Mouse (Mus musculus) hindbrain, embryonic 16.5 days (tissue): ENCODE data around the gene F5. TPM values are rescaled to one million over a fixed set of nuclear protein-coding genes. Genes with fewer than 3 reads are reported as not detected.

Source experiments
- ATAC-seq: fragments of 200-750 bp; cut with Nextera tagmentation; 2 replicates; pipeline ENCODE4 v1.8.0; 2017; ENCODE audit warnings: moderate TSS enrichment, moderate library complexity
- H3K27ac ChIP-seq: fragments of 300-500 bp; sonication (generic); 2 replicates; pipeline ENCODE4 v1.5.1; 2014; ENCODE audit warnings: low read depth, mild to moderate bottlenecking, control low read depth, low read length, moderate library complexity
- H3K27me3 ChIP-seq: fragments of 300-500 bp; sonication (generic); replicated peaks from 2 replicates; pipeline ENCODE4 v1.6.1; 2014; ENCODE audit warnings: low read length; ENCODE audit not compliant: control insufficient read depth, insufficient read depth
- H3K36me3 ChIP-seq: fragments of 300-500 bp; sonication (generic); 2 replicates; pipeline ENCODE4 v1.6.1; 2014; ENCODE audit warnings: mild to moderate bottlenecking, low read length, moderate library complexity, mixed read lengths; ENCODE audit not compliant: control insufficient read depth, insufficient read depth
- H3K4me1 ChIP-seq: fragments of 300-500 bp; sonication (generic); 2 replicates; pipeline ENCODE4 v1.6.1; 2014; ENCODE audit warnings: low read depth, low read length; ENCODE audit not compliant: control insufficient read depth, insufficient read depth
- H3K4me2 ChIP-seq: fragments of 300-500 bp; sonication (generic); 2 replicates; pipeline ENCODE4 v1.6.1; 2014; ENCODE audit warnings: mild to moderate bottlenecking, low read length, control low read depth, moderate library complexity
- H3K4me3 ChIP-seq: fragments of 300-500 bp; sonication (generic); 2 replicates; pipeline ENCODE4 v1.5.1; 2014; ENCODE audit warnings: mild to moderate bottlenecking, low read length, control low read depth, moderate library complexity
- H3K9ac ChIP-seq: fragments of 300-500 bp; sonication (generic); 2 replicates; pipeline ENCODE4 v1.6.1; 2014; ENCODE audit warnings: low read depth, mild to moderate bottlenecking, control low read depth, low read length, moderate library complexity
- H3K9me3 ChIP-seq: fragments of 300-500 bp; sonication (generic); 2 replicates; pipeline ENCODE4 v1.6.1; 2014; ENCODE audit warnings: mild to moderate bottlenecking, low read length, moderate library complexity; ENCODE audit not compliant: control insufficient read depth
- WGBS: fragments of 180-500 bp; shearing (Covaris S2); extraction: QIAGEN DNeasy Blood & Tissue Kit; methylation state at CpG from one replicate; pipeline ENCODE4 v1.1.7; 2014; 5-methylcytosine and 5-hydroxymethylcytosine counted together
- polyA plus RNA-seq: library from polyadenylated mRNA; unstranded; fragments of >200 nt; fragmentation: Nextera tagmentation; extraction: Ambion mirVana; gene quantifications from 2 replicates; pipeline ENCODE4 v1.2.1, GENCODE M21; 2015

F5 gene
- polyA plus RNA-seq, 1 experiment from 2014 or later, result 0.09 TPM

GRCm38 (mm10) chr1:164120777-164121158 is 30.9 kb upstream of the F5 start:
- Histone ChIP-seq H3K4me2 (no peak overlapping the region), H3K27me3 (no peaks in the 10 kb centered on the region), H3K9ac (no peak overlapping the region), H3K36me3 (no peaks in the 10 kb centered on the region), H3K4me1 (no peaks in the 10 kb centered on the region), H3K4me3 (no peak overlapping the region), H3K9me3 (no peaks in the 10 kb centered on the region), H3K27ac (no peak overlapping the region)
- no peak for ATAC-seq
- WGBS, result 91% methylated on average over 3 of the region's 3 CpGs

GRCm38 (mm10) chr1:164123836-164124235 is 27.8 kb upstream of the F5 start:
- H3K9me3 ChIP-seq, result no peaks in the 10 kb centered on the region
- H3K36me3 ChIP-seq, result no peaks in the 10 kb centered on the region
- no peak for ATAC-seq
- H3K4me2 ChIP-seq, result no peak overlapping the region
- H3K4me3 ChIP-seq, result no peak overlapping the region
- no peak overlapping the region for H3K9ac ChIP-seq
- no peak overlapping the region for H3K27ac ChIP-seq
- H3K27me3 ChIP-seq, result no peaks in the 10 kb centered on the region
- no peaks in the 10 kb centered on the region for H3K4me1 ChIP-seq
- WGBS, result 78% methylated on average over 3 of the region's 3 CpGs

GRCm38 (mm10) chr1:164130013-164130412 is 21.6 kb upstream of the F5 start:
- Histone ChIP-seq H3K4me2 (no peak overlapping the region), H3K27me3 (no peaks in the 10 kb centered on the region), H3K9ac (no peak overlapping the region), H3K4me3 (no peak overlapping the region), H3K36me3 (no peaks in the 10 kb centered on the region), H3K4me1 (no peaks in the 10 kb centered on the region), H3K9me3 (no peaks in the 10 kb centered on the region), H3K27ac (no peak overlapping the region)
- no peak for ATAC-seq
- WGBS, result 73% methylated on average over 3 of the region's 3 CpGs

GRCm38 (mm10) chr1:164132609-164133008 is 19.0 kb upstream of the F5 start:
- Histone ChIP-seq H3K27me3 (no peaks in the 10 kb centered on the region), H3K27ac (no peak overlapping the region), H3K9ac (no peak overlapping the region), H3K4me1 (no peaks in the 10 kb centered on the region), H3K9me3 (no peaks in the 10 kb centered on the region), H3K36me3 (no peaks in the 10 kb centered on the region), H3K4me2 (no peak overlapping the region), H3K4me3 (no peak overlapping the region)
- 85% methylated on average over 1 of the region's 1 CpGs for WGBS
- no peak for ATAC-seq

DNA sequence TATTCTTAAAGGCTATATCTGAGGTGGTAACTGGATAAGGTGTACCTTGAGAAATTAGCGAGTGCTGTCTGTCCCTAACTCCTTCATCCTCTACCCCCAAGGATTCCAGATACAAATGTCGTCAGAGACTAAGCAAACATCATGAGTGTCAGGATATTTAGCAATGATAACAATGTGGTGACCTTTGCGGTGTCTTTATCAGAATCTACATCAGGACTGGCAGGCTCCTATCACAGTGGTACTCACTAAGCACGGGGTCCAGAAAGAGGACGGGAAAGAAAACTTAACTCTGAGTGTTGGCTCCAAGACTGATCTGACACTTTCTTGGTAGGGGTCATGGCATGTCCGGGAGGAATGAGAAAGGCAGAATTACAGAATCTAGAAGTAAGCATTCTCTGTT is 17.5 kb upstream of the F5 start:
- no peak for ATAC-seq
- 80% methylated on average over 6 of the region's 6 CpGs for WGBS

GRCm38 (mm10) chr1:164135360-164135759 is 16.3 kb upstream of the F5 start:
- no peaks in the 10 kb centered on the region for H3K27me3 ChIP-seq
- 71% methylated on average over 5 of the region's 5 CpGs for WGBS
- H3K4me1 ChIP-seq, result no peaks in the 10 kb centered on the region
- no peak for ATAC-seq
- H3K36me3 ChIP-seq, result no peaks in the 10 kb centered on the region
- H3K9ac ChIP-seq, result no peak overlapping the region
- no peak overlapping the region for H3K4me3 ChIP-seq
- H3K27ac ChIP-seq, result no peak overlapping the region
- no peaks in the 10 kb centered on the region for H3K9me3 ChIP-seq
- no peak overlapping the region for H3K4me2 ChIP-seq

More for the DNA sequence above, 17.5 kb upstream of the F5 start:
- no peaks in the 10 kb centered on the region for H3K4me1 ChIP-seq
- H3K27me3 ChIP-seq, result no peaks in the 10 kb centered on the region
- H3K9me3 ChIP-seq, result no peaks in the 10 kb centered on the region
- H3K36me3 ChIP-seq, result no peaks in the 10 kb centered on the region
- H3K4me3 ChIP-seq, result no peak overlapping the region
- no peak overlapping the region for H3K27ac ChIP-seq
- no peak overlapping the region for H3K9ac ChIP-seq
- no peak overlapping the region for H3K4me2 ChIP-seq

- H3K4me1 ChIP-seq, result no peaks in the 10 kb centered on the region
- no peak for ATAC-seq
Observed at GRCm38 (mm10) chr1:164135960-164136359, 15.7 kb upstream of the F5 start.

GRCm38 (mm10) chr1:164136636-164137035 is 15.0 kb upstream of the F5 start:
- no peaks in the 10 kb centered on the region for H3K4me1 ChIP-seq
- 70% methylated on average over 6 of the region's 6 CpGs for WGBS
- H3K27ac ChIP-seq, result no peak overlapping the region
- no peaks in the 10 kb centered on the region for H3K36me3 ChIP-seq
- ATAC-seq, result no peak
- H3K27me3 ChIP-seq, result no peaks in the 10 kb centered on the region
- no peaks in the 10 kb centered on the region for H3K9me3 ChIP-seq
- no peak overlapping the region for H3K4me2 ChIP-seq
- no peak overlapping the region for H3K9ac ChIP-seq
- no peak overlapping the region for H3K4me3 ChIP-seq

More at GRCm38 (mm10) chr1:164135960-164136359, 15.7 kb upstream of the F5 start:
- Histone ChIP-seq H3K27me3 (no peaks in the 10 kb centered on the region), H3K4me3 (no peak overlapping the region), H3K27ac (no peak overlapping the region), H3K4me2 (no peak overlapping the region), H3K36me3 (no peaks in the 10 kb centered on the region), H3K9ac (no peak overlapping the region), H3K9me3 (no peaks in the 10 kb centered on the region)
- WGBS, result 83% methylated on average over 11 of the region's 11 CpGs

- no peaks in the 10 kb centered on the region for H3K9me3 ChIP-seq
- no peak overlapping the region for H3K4me3 ChIP-seq
- H3K27ac ChIP-seq, result no peak overlapping the region
- no peaks in the 10 kb centered on the region for H3K27me3 ChIP-seq
- H3K4me1 ChIP-seq, result no peaks in the 10 kb centered on the region
- H3K9ac ChIP-seq, result no peak overlapping the region
- H3K4me2 ChIP-seq, result no peak overlapping the region; the same call in 1 of the 2 replicates
- no peaks in the 10 kb centered on the region for H3K36me3 ChIP-seq
- WGBS, result 4% methylated on average over 5 of the region's 5 CpGs
- ATAC-seq, result peak; percentile 87
Observed at GRCm38 (mm10) chr1:164138365-164139130, 13.1 kb upstream of the F5 start.
